Mouse (Mus musculus): ENCODE data around the gene Gm14403. TPM values are rescaled to one million over a fixed set of nuclear protein-coding genes. Genes with fewer than 3 reads are reported as not detected.
"Not testable (repeated sequence)": the region's sequence is repeated elsewhere in the genome, so short reads cannot be mapped to it uniquely, and the experiment has no call there.

The Gm14403 gene
- total RNA-seq, 2 experiments from 2014 or later: 33.9 to 38.5 TPM

- TF ChIP-seq CTCF (conservative IDR thresholded peaks at IDR 0.05): no peak
- DNase-seq (ENCODE audit: low spot score in 2 of 2): no peak
Measured at GRCm38 (mm10) chr2:177520035-177520434, 22.0 kb downstream of the Gm14403 start.

GRCm38 (mm10) chr2:177523061-177523460, 25.0 kb downstream of the Gm14403 start:
- no peak overlapping the region for H3K27ac ChIP-seq
- TF ChIP-seq CTCF (conservative IDR thresholded peaks at IDR 0.05): no peak
- DNase-seq (ENCODE audit: low spot score in 2 of 2): no peak
- H3K4me3 ChIP-seq: no peak overlapping the region

More at GRCm38 (mm10) chr2:177520035-177520434, 22.0 kb downstream of the Gm14403 start:
- Histone ChIP-seq H3K27ac (no peak overlapping the region), H3K4me3 (no peak overlapping the region)

GRCm38 (mm10) chr2:177523674-177524073, 25.7 kb downstream of the Gm14403 start:
- not testable (repeated sequence) for DNase-seq (ENCODE audit: low spot score in 2 of 2); H3K4me3 ChIP-seq

GRCm38 (mm10) chr2:177524171-177524570, 26.2 kb downstream of the Gm14403 start:
- DNase-seq (ENCODE audit: low spot score in 2 of 2); H3K4me3 ChIP-seq; H3K27ac ChIP-seq: not testable (repeated sequence)

More at GRCm38 (mm10) chr2:177523674-177524073, 25.7 kb downstream of the Gm14403 start:
- H3K27ac ChIP-seq: not testable (repeated sequence)

GRCm38 (mm10) chr2:177535876-177536275, 37.9 kb downstream of the Gm14403 start:
- no peak for TF ChIP-seq CTCF (conservative IDR thresholded peaks at IDR 0.05)
- no peak overlapping the region for H3K27ac ChIP-seq
- no peak overlapping the region for H3K4me3 ChIP-seq
- DNase-seq (ENCODE audit: low spot score in 2 of 2): no peak

GRCm38 (mm10) chr2:177537141-177537540, 39.1 kb downstream of the Gm14403 start:
- H3K27ac ChIP-seq; DNase-seq (ENCODE audit: low spot score in 2 of 2); H3K4me3 ChIP-seq: not testable (repeated sequence)

GRCm38 (mm10) chr2:177537717-177538116, 39.7 kb downstream of the Gm14403 start:
- not testable (repeated sequence) for H3K27ac ChIP-seq

GRCm38 (mm10) chr2:177555261-177555660, 57.2 kb downstream of the Gm14403 start:
- H3K27ac ChIP-seq; H3K4me3 ChIP-seq; DNase-seq (ENCODE audit: low spot score in 2 of 2): not testable (repeated sequence)

More at GRCm38 (mm10) chr2:177537717-177538116, 39.7 kb downstream of the Gm14403 start:
- H3K4me3 ChIP-seq; DNase-seq (ENCODE audit: low spot score in 2 of 2): not testable (repeated sequence)

Other genes starting within 250 kb of the Gm14403 start
- 1 to 10 TPM; 2.3 to 2.7 TPM for gene Gm14409, start 231.2 kb upstream of the Gm14403 start, total RNA-seq (2021)
- gene Gm14412, start 173.9 kb upstream of the Gm14403 start, total RNA-seq (2021): 1 to 10 TPM; 3.1 to 3.2 TPM
- 10 to 100 TPM; 29.4 to 34.4 TPM for gene Gm14418, start 99.9 kb upstream of the Gm14403 start, total RNA-seq (2021)
- gene Zfp970, start 33.5 kb upstream of the Gm14403 start, total RNA-seq (2021): 10 to 100 TPM; 32.4 to 42.5 TPM
- not detected for gene Gm14406, start 80.0 kb downstream of the Gm14403 start, total RNA-seq (2021)

All from layer of hippocampus, adult 2 months (tissue).